Mouse (Mus musculus) liver, embryonic 14.5 days (tissue): ENCODE measurements around the gene Ewsr1. TPM values are rescaled to one million over a fixed set of nuclear protein-coding genes. Genes with fewer than 3 reads are reported as not detected.

Source experiments
- ATAC-seq: fragments of 200-750 bp; cut with Nextera tagmentation; 2 replicates; pipeline ENCODE4 v1.8.0; 2017; ENCODE audit warnings: moderate number of reproducible peaks, mild to moderate bottlenecking, moderate library complexity; ENCODE audit not compliant: insufficient read depth
- DNase-seq, 3 experiments: peaks; one replicate each; pipeline ENCODE4 v3.0.0-alpha.2; 2012 to 2013; ENCODE audit warnings: low read depth in 3 of 3, low spot score in 3 of 3
- H3K27ac ChIP-seq: fragments of 300-500 bp; sonication (generic); 2 replicates; pipeline ENCODE4 v1.5.1; 2014; ENCODE audit warnings: moderate library complexity, mild to moderate bottlenecking, control low read depth, inconsistent platforms
- H3K27me3 ChIP-seq: fragments of 300-500 bp; sonication (generic); 2 replicates; pipeline ENCODE4 v1.6.1; 2014; ENCODE audit warnings: mild to moderate bottlenecking, low read length, moderate library complexity; ENCODE audit not compliant: control insufficient read depth, insufficient read depth
- H3K36me3 ChIP-seq: fragments of 300-500 bp; sonication (generic); replicated peaks from 2 replicates; pipeline ENCODE4 v1.6.1; 2014; ENCODE audit warnings: low read depth; ENCODE audit not compliant: control insufficient read depth, insufficient read depth
- H3K4me1 ChIP-seq, 2 experiments: fragments of 200-500 bp in 1 of 2; fragments of 300-500 bp in 1 of 2; sonication (generic) in 1 of 2; replicated peaks; 2 replicates each; pipeline ENCODE4 v1.6.1; 2012 to 2014; ENCODE audit warnings: antibody characterized with exemption in 1 of 2, inconsistent platforms in 1 of 2, low read length in 1 of 2; ENCODE audit not compliant: control insufficient read depth in 2 of 2, insufficient read depth in 2 of 2
- H3K4me2 ChIP-seq: fragments of 300-500 bp; sonication (generic); 2 replicates; pipeline ENCODE4 v1.6.1; 2014; ENCODE audit warnings: low read depth, mild to moderate bottlenecking, control low read depth, moderate library complexity
- H3K4me3 ChIP-seq, 2 experiments: fragments of 200-500 bp in 1 of 2; fragments of 300-500 bp in 1 of 2; sonication (generic) in 1 of 2; 2 replicates each; pipeline ENCODE4 v1.5.1; 2012 to 2014; ENCODE audit warnings: low read depth in 2 of 2, low read length in 2 of 2, mild to moderate bottlenecking in 2 of 2, control low read depth in 1 of 2, inconsistent platforms in 1 of 2, moderate library complexity in 1 of 2; ENCODE audit not compliant: insufficient read depth in 1 of 2
- H3K9ac ChIP-seq: fragments of 300-500 bp; sonication (generic); replicated peaks from 2 replicates; pipeline ENCODE4 v1.6.1; 2014; ENCODE audit warnings: mild to moderate bottlenecking, control low read depth, moderate library complexity
- H3K9me3 ChIP-seq: fragments of 300-500 bp; sonication (generic); 2 replicates; pipeline ENCODE4 v1.6.1; 2016; ENCODE audit warnings: low read length, mixed read lengths; ENCODE audit not compliant: control insufficient read depth
- CTCF ChIP-seq: IDR thresholded peaks from 2 replicates; pipeline ENCODE4 v1.5.1; 2016; ENCODE audit warnings: antibody characterized with exemption, low read depth, control low read depth
- EP300 ChIP-seq: IDR thresholded peaks from 2 replicates; pipeline ENCODE4 v1.6.1; 2016; ENCODE audit warnings: antibody characterized with exemption, low read depth
- WGBS: fragments of 180-500 bp; shearing (Covaris S2); extraction: QIAGEN DNeasy Blood & Tissue Kit; methylation state at CpG from one replicate; pipeline ENCODE4 v1.1.7; 2014; ENCODE audit not compliant: insufficient replicate concordance; 5-methylcytosine and 5-hydroxymethylcytosine counted together
- polyA plus RNA-seq, 2 experiments: library from polyadenylated mRNA; depleted of rRNA in 1 of 2; stranded (reverse) in 1 of 2; unstranded in 1 of 2; fragments of >200 nt; fragmentation: Nextera tagmentation in 1 of 2; extraction: Ambion mirVana in 1 of 2; gene quantifications; 2 replicates each; pipeline versions ENCODE4 v1.2.1 to v1.2.3; 2012 to 2014

The Ewsr1 gene
- polyA plus RNA-seq, 2 experiments, result 113 to 220 TPM

GRCm38 (mm10) chr11:5139372-5139771, 40.3 kb upstream of the Ewsr1 start:
- ATAC-seq, result peak; percentile 42
- Histone ChIP-seq H3K27me3 (no peaks in the 10 kb centered on the region), H3K4me3 (no peak overlapping the region), H3K4me2 (0 out of 2 replicates have a peak overlapping the region, but pooled peaks have one; percentile 2), H3K9ac (no peak overlapping the region), H3K27ac (no peak overlapping the region), H3K36me3 (no peaks in the 10 kb centered on the region), H3K9me3 (no peaks in the 10 kb centered on the region), H3K4me1 (peaks cover 0 to 11% of the 10 kb centered on the region in 2 experiments; a peak in 2 of 4 replicates)
- 65% methylated on average over 9 of the region's 9 CpGs for WGBS
- peak in 1 of 3 experiments; percentile 26 for DNase-seq
- TF ChIP-seq CTCF (no peak), EP300 (no peak)

DNA sequence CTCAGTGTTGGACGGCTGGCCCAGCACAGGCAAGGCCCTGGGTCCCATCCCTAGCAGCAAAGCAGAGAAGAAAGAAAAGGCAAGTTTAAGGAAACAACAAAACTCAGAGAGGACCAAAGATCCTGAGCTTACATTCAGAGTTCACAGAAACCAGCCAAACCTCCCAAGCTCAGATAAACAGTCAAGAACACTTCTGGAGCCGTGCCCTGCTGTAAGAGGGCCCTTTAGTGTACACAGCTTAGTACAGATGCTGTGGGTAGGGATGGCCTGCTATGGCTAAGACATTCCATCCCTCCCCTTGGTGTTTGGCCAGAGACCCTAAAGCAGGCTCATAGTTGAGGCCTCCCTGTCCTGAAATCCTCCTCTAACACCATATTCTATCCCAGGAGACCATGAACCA, 39.6 kb upstream of the Ewsr1 start:
- no peak overlapping the region for H3K9ac ChIP-seq
- DNase-seq (no peak), ATAC-seq (no peak)
- no peak for TF ChIP-seq CTCF
- no peak for TF ChIP-seq EP300
- no peak overlapping the region for H3K4me2 ChIP-seq
- H3K27me3 ChIP-seq, result no peaks in the 10 kb centered on the region
- WGBS, result 53% methylated on average over 2 of the region's 2 CpGs
- H3K4me3 ChIP-seq, result no peak overlapping the region
- no peak overlapping the region for H3K27ac ChIP-seq
- peaks cover 0 to 11% of the 10 kb centered on the region in 2 experiments; a peak in 2 of 4 replicates for H3K4me1 ChIP-seq
- H3K36me3 ChIP-seq, result no peaks in the 10 kb centered on the region
- no peaks in the 10 kb centered on the region for H3K9me3 ChIP-seq

GRCm38 (mm10) chr11:5135914-5136313, 36.8 kb upstream of the Ewsr1 start:
- H3K4me3 ChIP-seq, result no peak overlapping the region
- H3K27me3 ChIP-seq, result no peaks in the 10 kb centered on the region
- H3K36me3 ChIP-seq, result no peaks in the 10 kb centered on the region
- no peak overlapping the region for H3K4me2 ChIP-seq
- H3K9me3 ChIP-seq, result no peaks in the 10 kb centered on the region
- DNase-seq (no peak), ATAC-seq (no peak)
- peaks cover 0 to 8% of the 10 kb centered on the region in 2 experiments; a peak in 2 of 4 replicates for H3K4me1 ChIP-seq
- 69% methylated on average over 11 of the region's 11 CpGs for WGBS
- no peak overlapping the region for H3K9ac ChIP-seq
- H3K27ac ChIP-seq, result no peak overlapping the region
- TF ChIP-seq EP300 (no peak), CTCF (no peak)

GRCm38 (mm10) chr11:5132751-5133150, 33.7 kb upstream of the Ewsr1 start:
- ATAC-seq, result no peak
- TF ChIP-seq EP300 (no peak), CTCF (no peak)
- Histone ChIP-seq H3K36me3 (no peaks in the 10 kb centered on the region), H3K27ac (no peak overlapping the region), H3K9me3 (no peaks in the 10 kb centered on the region), H3K4me3 (no peak overlapping the region), H3K4me1 (no peaks in the 10 kb centered on the region), H3K9ac (no peak overlapping the region), H3K4me2 (no peak overlapping the region), H3K27me3 (no peaks in the 10 kb centered on the region)
- no peak for DNase-seq
- WGBS, result 58% methylated on average over 4 of the region's 4 CpGs

DNA sequence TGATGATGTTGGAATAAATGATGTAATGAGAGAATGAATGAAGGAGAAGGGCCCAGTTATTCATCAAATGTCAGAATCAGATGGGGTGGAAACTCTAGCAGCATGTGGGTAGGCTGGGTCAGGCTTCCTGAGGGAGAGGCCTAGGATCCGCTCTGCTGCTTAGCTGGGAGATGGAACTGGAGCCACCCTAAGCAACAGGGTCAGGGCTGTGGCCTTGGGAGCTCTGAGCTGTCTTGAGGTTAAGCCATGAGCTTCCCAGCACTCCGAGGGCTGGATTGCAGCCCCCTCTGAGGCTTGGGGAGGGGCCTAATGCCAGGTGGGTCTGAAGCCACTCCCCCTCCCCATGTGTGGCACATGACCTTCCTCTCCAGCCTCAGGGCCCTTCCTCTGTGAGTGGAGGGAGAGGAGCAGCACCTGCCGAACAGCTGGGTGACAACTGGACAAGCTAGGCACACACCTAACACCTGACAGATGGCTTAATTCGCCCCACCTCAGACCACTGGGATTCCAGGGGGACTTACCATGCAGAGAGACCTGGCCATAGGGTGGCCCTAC, 31.1 kb upstream of the Ewsr1 start:
- no peaks in the 10 kb centered on the region for H3K36me3 ChIP-seq
- no peak overlapping the region for H3K27ac ChIP-seq
- H3K4me3 ChIP-seq, result no peak overlapping the region
- H3K4me2 ChIP-seq, result no peak overlapping the region
- no peaks in the 10 kb centered on the region for H3K27me3 ChIP-seq
- TF ChIP-seq EP300, result no peak
- 45% methylated on average over 4 of the region's 4 CpGs for WGBS
- H3K9me3 ChIP-seq, result no peaks in the 10 kb centered on the region
- H3K9ac ChIP-seq, result no peak overlapping the region
- DNase-seq (no peak), ATAC-seq (no peak)
- H3K4me1 ChIP-seq, result no peaks in the 10 kb centered on the region
